Mouse (Mus musculus): ENCODE data around the gene Pik3r6.

GRCm38 (mm10) chr11:68493760-68494159, 9.1 kb upstream of the Pik3r6 start:
- no peak for TF ChIP-seq CTCF (IDR thresholded peaks at IDR 0.05; ENCODE audit: control insufficient read depth, insufficient read depth, insufficient replicate concordance, low read depth, low read length)
- no peak for TF ChIP-seq POLR2A (IDR thresholded peaks at IDR 0.05; ENCODE audit: control insufficient read depth, low read depth, low read length)

Measured in testis, adult 2 months (tissue).